Mouse (Mus musculus): ENCODE results near the gene Ran. TPM values are rescaled to one million over a fixed set of nuclear protein-coding genes. Genes with fewer than 3 reads are reported as not detected.

Ran gene
- polyA plus RNA-seq, 1 experiment from 2014 or later = 737 TPM

DNA sequence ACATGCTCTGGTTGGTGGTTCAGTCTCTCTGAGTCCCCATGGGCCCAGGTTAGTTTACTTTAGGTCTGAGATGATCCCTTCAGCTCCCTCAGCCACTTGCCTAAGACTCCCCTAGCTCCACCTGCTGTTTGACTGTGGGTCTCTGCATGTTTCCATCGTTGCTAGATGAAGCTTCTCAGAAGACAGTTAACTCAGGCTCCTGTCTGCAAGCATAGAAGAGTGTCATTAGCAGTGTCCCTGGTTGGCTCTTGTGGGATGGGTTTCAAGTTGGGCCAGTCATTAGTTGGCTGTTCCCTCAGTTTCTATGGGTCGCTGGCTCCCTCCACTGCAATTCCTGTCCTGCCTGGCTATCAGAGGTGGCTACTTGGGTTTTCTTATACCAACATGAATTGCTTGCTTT, 5.2 kb downstream of the Ran start:
- H3K4me1 ChIP-seq (ENCODE audit: insufficient read depth) = no peaks in the 10 kb centered on the region; the same call in 1 of the 2 replicates
- no peak overlapping the region for H3K27ac ChIP-seq (ENCODE audit: low read depth)
- DNase-seq (peak; percentile 36), ATAC-seq (ENCODE audit: insufficient read depth) (no peak)
- peaks cover 47% of the 10 kb centered on the region for H3K36me3 ChIP-seq (ENCODE audit: insufficient read depth)
- 37% methylated on average over 2 of the region's 2 CpGs for WGBS
- H3K4me2 ChIP-seq = no peak overlapping the region
- no peak overlapping the region for H3K4me3 ChIP-seq (ENCODE audit: low read depth, low read length)
- no peak overlapping the region for H3K9ac ChIP-seq
- H3K9me3 ChIP-seq (ENCODE audit: low read depth, low read length) = no peaks in the 10 kb centered on the region
- TF ChIP-seq CTCF (IDR thresholded peaks at IDR 0.05; ENCODE audit: low read depth) = no peak
- H3K27me3 ChIP-seq (ENCODE audit: insufficient read depth, low read length) = no peaks in the 10 kb centered on the region

DNA sequence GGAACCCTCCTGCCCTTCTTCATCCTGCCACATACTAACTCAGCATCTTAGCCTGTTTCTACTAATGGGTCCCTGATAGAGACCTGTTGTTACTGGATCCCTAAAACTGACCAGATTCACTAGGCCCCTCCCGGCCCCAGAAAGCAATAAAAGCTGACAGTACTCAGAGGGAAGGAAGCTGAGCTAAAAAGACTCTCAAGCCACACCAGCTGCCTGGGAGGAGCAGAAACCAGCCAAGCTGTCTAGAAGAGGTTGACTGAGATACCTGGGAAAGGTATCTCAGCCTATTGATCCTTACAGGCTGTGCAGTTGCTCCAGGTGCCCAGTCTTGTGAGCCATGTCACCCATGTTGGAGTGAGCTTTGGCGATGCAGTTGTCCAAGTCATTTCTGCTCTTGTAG, 5.9 kb downstream of the Ran start:
- no peaks in the 10 kb centered on the region for H3K9me3 ChIP-seq (ENCODE audit: low read depth, low read length)
- ATAC-seq (ENCODE audit: insufficient read depth) (no peak), DNase-seq (no peak)
- peaks cover 47% of the 10 kb centered on the region for H3K36me3 ChIP-seq (ENCODE audit: insufficient read depth)
- WGBS = 91% methylated on average over 2 of the region's 2 CpGs
- H3K27ac ChIP-seq (ENCODE audit: low read depth) = no peak overlapping the region
- TF ChIP-seq CTCF (IDR thresholded peaks at IDR 0.05; ENCODE audit: low read depth) = no peak
- no peak overlapping the region for H3K4me3 ChIP-seq (ENCODE audit: low read depth, low read length)
- H3K9ac ChIP-seq = no peak overlapping the region
- no peaks in the 10 kb centered on the region for H3K27me3 ChIP-seq (ENCODE audit: insufficient read depth, low read length)
- H3K4me2 ChIP-seq = no peak overlapping the region
- no peaks in the 10 kb centered on the region; the same call in 1 of the 2 replicates for H3K4me1 ChIP-seq (ENCODE audit: insufficient read depth)

DNA sequence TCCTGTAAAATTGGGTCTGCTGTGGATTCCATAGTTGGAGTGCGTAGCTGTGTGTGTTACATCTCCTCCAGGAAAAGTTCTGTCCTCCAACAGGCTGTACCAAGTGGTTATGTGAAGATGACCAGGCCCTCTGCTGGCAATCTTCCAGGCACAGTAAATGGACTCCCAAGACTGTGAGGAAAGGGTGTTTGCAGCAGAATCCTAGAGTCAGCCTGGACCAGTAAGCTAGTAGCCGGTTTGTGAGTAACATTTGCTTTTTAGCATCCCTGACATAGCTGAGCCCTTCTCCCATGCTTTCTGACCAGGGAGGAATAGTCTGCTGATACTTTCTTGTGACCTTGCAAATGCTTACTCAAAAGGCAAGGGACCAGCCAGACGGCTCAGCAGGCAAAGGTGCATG, 6.3 kb downstream of the Ran start:
- 77% methylated on average over 3 of the region's 3 CpGs for WGBS
- H3K27me3 ChIP-seq (ENCODE audit: insufficient read depth, low read length) = no peaks in the 10 kb centered on the region
- H3K4me3 ChIP-seq (ENCODE audit: low read depth, low read length) = no peak overlapping the region
- H3K9ac ChIP-seq = no peak overlapping the region
- no peak overlapping the region for H3K4me2 ChIP-seq
- peaks cover 47% of the 10 kb centered on the region for H3K36me3 ChIP-seq (ENCODE audit: insufficient read depth)
- DNase-seq (peak; percentile 47), ATAC-seq (ENCODE audit: insufficient read depth) (peak; percentile 26; the same call in 1 of the 2 replicates)
- H3K4me1 ChIP-seq (ENCODE audit: insufficient read depth) = no peaks in the 10 kb centered on the region; the same call in 1 of the 2 replicates
- TF ChIP-seq CTCF (IDR thresholded peaks at IDR 0.05; ENCODE audit: low read depth) = no peak
- H3K9me3 ChIP-seq (ENCODE audit: low read depth, low read length) = no peaks in the 10 kb centered on the region
- no peak overlapping the region for H3K27ac ChIP-seq (ENCODE audit: low read depth)

DNA sequence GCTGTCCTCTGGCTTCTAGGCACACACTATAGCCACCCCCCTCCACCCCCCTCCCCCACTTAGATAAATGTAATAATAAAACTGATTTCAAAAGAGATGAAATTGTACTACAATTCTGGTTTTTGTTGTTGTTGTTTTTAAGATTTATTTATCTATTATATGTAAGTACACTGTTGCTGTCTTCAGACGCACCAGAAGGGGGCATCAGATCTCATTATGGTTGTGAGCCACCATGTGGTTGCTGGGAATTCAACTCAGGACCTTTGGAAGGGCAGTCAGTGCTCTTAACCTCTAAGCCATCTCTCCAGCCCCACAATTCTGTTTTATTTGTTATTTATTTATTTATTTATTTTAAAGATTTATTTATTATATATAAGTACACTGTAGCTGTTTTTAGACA, 6.8 kb downstream of the Ran start:
- no peaks in the 10 kb centered on the region; the same call in 1 of the 2 replicates for H3K4me1 ChIP-seq (ENCODE audit: insufficient read depth)
- H3K36me3 ChIP-seq (ENCODE audit: insufficient read depth) = peaks cover 44% of the 10 kb centered on the region
- H3K27ac ChIP-seq (ENCODE audit: low read depth) = no peak overlapping the region
- no peak overlapping the region for H3K9ac ChIP-seq
- 55% methylated on average over 1 of the region's 1 CpGs for WGBS
- TF ChIP-seq CTCF (IDR thresholded peaks at IDR 0.05; ENCODE audit: low read depth) = peak; percentile 16; the same call in 1 of the 2 replicates
- ATAC-seq (ENCODE audit: insufficient read depth) (no peak), DNase-seq (no peak)
- H3K4me2 ChIP-seq = no peak overlapping the region
- H3K9me3 ChIP-seq (ENCODE audit: low read depth, low read length) = no peaks in the 10 kb centered on the region
- no peak overlapping the region for H3K4me3 ChIP-seq (ENCODE audit: low read depth, low read length)
- no peaks in the 10 kb centered on the region for H3K27me3 ChIP-seq (ENCODE audit: insufficient read depth, low read length)

DNA sequence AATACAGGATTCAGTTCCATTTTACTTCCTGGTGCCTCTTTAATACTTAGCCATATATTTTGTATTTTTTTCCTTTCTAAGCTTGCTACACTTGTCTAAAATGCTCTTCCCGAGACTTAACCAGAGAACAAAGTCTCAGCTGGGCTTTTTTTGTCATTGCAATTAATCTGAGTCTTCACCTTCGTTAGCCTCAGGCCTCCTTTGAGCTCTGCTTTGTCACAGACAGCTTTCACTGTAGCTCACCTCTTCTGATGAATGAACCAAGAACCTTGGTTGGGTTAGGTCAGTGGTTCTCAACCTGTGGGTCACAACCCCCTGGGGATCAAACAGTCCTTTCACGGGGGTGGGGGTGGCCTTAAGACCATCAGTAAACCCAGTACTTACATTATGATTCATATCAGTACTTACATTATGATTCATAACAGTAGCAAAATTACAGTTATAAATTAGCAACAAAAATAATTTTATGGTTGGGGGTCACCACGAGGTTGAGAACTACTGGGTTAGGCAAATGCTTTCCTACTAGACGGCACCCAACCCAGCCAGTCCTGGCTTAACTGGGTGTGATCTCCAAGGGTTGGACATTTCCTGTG, 9.4 kb downstream of the Ran start:
- Histone ChIP-seq H3K27ac (ENCODE audit: low read depth) (no peak overlapping the region), H3K9ac (no peak overlapping the region), H3K36me3 (ENCODE audit: insufficient read depth) (peaks cover 23% of the 10 kb centered on the region), H3K4me2 (no peak overlapping the region), H3K9me3 (ENCODE audit: low read depth, low read length) (no peaks in the 10 kb centered on the region), H3K4me3 (ENCODE audit: low read depth, low read length) (no peak overlapping the region), H3K27me3 (ENCODE audit: insufficient read depth, low read length) (no peaks in the 10 kb centered on the region), H3K4me1 (ENCODE audit: insufficient read depth) (no peaks in the 10 kb centered on the region)
- 71% methylated on average over 5 of the region's 5 CpGs for WGBS
- no peak for TF ChIP-seq CTCF (IDR thresholded peaks at IDR 0.05; ENCODE audit: low read depth)
- ATAC-seq (ENCODE audit: insufficient read depth) (no peak), DNase-seq (no peak)

DNA sequence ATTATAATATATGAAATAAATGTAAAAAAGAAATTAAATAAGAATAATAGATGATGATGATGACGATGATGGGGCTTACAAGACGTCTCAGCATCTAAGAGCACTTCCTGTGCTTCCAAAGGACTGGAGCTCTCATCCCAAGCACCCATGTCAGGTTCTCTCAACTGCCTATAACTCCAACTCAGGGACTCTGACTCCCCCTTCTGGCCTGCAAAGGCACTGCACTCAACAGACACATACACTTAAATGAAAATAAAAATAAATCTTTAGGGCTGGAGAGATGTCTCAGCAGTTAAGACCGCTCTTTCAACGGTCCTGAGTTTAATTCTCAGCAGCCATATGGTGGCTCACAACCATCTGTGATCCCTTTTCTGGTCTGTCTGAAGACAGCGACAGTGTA, 16.8 kb downstream of the Ran start:
- Histone ChIP-seq H3K27me3 (ENCODE audit: insufficient read depth, low read length) (no peaks in the 10 kb centered on the region), H3K27ac (ENCODE audit: low read depth) (no peak overlapping the region), H3K9me3 (ENCODE audit: low read depth, low read length) (no peaks in the 10 kb centered on the region), H3K36me3 (ENCODE audit: insufficient read depth) (no peaks in the 10 kb centered on the region), H3K4me2 (no peak overlapping the region), H3K4me3 (ENCODE audit: low read depth, low read length) (no peak overlapping the region), H3K4me1 (ENCODE audit: insufficient read depth) (no peaks in the 10 kb centered on the region), H3K9ac (no peak overlapping the region)
- no peak for DNase-seq
- 90% methylated on average over 5 of the region's 5 CpGs for WGBS
- ATAC-seq (ENCODE audit: insufficient read depth) = no peak
- TF ChIP-seq CTCF (IDR thresholded peaks at IDR 0.05; ENCODE audit: low read depth) = no peak

DNA sequence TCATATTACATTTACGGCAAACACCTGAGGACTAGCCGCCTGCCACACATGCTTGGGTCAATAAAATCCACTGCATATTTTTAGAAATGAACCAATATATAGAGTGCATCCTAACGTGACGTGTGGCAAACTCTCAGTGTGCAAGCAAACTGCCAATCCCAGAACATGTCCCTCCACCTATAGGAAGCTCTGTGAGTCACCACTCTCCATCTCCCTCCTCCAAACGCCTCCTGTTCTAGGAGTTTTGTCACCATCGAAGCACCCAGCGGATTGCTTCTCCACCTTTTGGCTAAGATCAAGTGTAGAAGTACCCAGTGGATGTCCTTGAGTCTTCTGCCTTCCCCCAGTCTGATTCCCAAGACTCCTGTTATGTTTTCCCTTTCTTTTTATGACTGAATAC, 17.9 kb downstream of the Ran start:
- no peak for ATAC-seq (ENCODE audit: insufficient read depth)
- DNase-seq = no peak
- H3K4me1 ChIP-seq (ENCODE audit: insufficient read depth) = no peaks in the 10 kb centered on the region
- no peak overlapping the region for H3K9ac ChIP-seq
- H3K36me3 ChIP-seq (ENCODE audit: insufficient read depth) = no peaks in the 10 kb centered on the region
- no peaks in the 10 kb centered on the region for H3K9me3 ChIP-seq (ENCODE audit: low read depth, low read length)
- no peaks in the 10 kb centered on the region for H3K27me3 ChIP-seq (ENCODE audit: insufficient read depth, low read length)
- no peak overlapping the region for H3K4me3 ChIP-seq (ENCODE audit: low read depth, low read length)
- 64% methylated on average over 7 of the region's 7 CpGs for WGBS
- no peak for TF ChIP-seq CTCF (IDR thresholded peaks at IDR 0.05; ENCODE audit: low read depth)
- no peak overlapping the region for H3K4me2 ChIP-seq
- H3K27ac ChIP-seq (ENCODE audit: low read depth) = no peak overlapping the region

Data from lung, embryonic 14.5 days (tissue).